Mouse (Mus musculus) gastrocnemius, adult 18-20 months (tissue): ENCODE results near the gene Gm10392. TPM values are rescaled to one million over a fixed set of nuclear protein-coding genes. Genes with fewer than 3 reads are reported as not detected.

ENCODE experiments used
- DNase-seq: peaks from one replicate; pipeline ENCODE4 v3.0.0; 2021; ENCODE audit warnings: low spot score
- total RNA-seq, 2 experiments: library from RNA; stranded (reverse); gene quantifications; 2 replicates each; pipeline ENCODE4 v1.2.3; 2021

The Gm10392 gene
- total RNA-seq, 2 experiments from 2014 or later, result not detected

GRCm38 (mm10) chr11:77492311-77492871 is 26.6 kb downstream of the Gm10392 start:
- no peak for DNase-seq

- peak; percentile 62 for DNase-seq
These were observed 27.3 kb downstream of the Gm10392 start for GRCm38 (mm10) chr11:77491502-77492291.

GRCm38 (mm10) chr11:77491123-77491501 is 27.9 kb downstream of the Gm10392 start:
- DNase-seq, result peak; percentile 89

- no peak for DNase-seq
These were observed 28.5 kb downstream of the Gm10392 start for GRCm38 (mm10) chr11:77490451-77490850.

GRCm38 (mm10) chr11:77489591-77490235 is 29.3 kb downstream of the Gm10392 start, which contains the start of gene Ankrd13b:
Gene Ankrd13b (minus strand): TSS chr11:77489678.
- DNase-seq, result peak; percentile 75

- DNase-seq, result no peak
These were observed 30.0 kb downstream of the Gm10392 start for GRCm38 (mm10) chr11:77488771-77489581.

- no peak for DNase-seq
These were observed 32.2 kb downstream of the Gm10392 start for GRCm38 (mm10) chr11:77486798-77487197.

GRCm38 (mm10) chr11:77485229-77485628 is 33.8 kb downstream of the Gm10392 start:
- no peak for DNase-seq

- no peak for DNase-seq
These were observed 35.3 kb downstream of the Gm10392 start for GRCm38 (mm10) chr11:77483510-77484255.

- DNase-seq, result no peak
These were observed 36.0 kb downstream of the Gm10392 start for GRCm38 (mm10) chr11:77483043-77483442.

GRCm38 (mm10) chr11:77476895-77477294 is 42.1 kb downstream of the Gm10392 start:
- DNase-seq, result no peak

GRCm38 (mm10) chr11:77476216-77476615 is 42.8 kb downstream of the Gm10392 start:
- DNase-seq, result no peak

GRCm38 (mm10) chr11:77472775-77473174 is 46.2 kb downstream of the Gm10392 start:
- no peak for DNase-seq

GRCm38 (mm10) chr11:77471407-77471806 is 47.6 kb downstream of the Gm10392 start:
- DNase-seq, result no peak

- no peak for DNase-seq
These were observed 50.6 kb downstream of the Gm10392 start for GRCm38 (mm10) chr11:77468397-77468796.

GRCm38 (mm10) chr11:77467784-77468183 is 51.2 kb downstream of the Gm10392 start:
- DNase-seq, result peak; percentile 77

GRCm38 (mm10) chr11:77467157-77467556 is 51.8 kb downstream of the Gm10392 start:
- DNase-seq, result peak; percentile 78
